Comparison of ENCODE assay signal across 15 mouse cellular contexts in the genomic region with DNA sequence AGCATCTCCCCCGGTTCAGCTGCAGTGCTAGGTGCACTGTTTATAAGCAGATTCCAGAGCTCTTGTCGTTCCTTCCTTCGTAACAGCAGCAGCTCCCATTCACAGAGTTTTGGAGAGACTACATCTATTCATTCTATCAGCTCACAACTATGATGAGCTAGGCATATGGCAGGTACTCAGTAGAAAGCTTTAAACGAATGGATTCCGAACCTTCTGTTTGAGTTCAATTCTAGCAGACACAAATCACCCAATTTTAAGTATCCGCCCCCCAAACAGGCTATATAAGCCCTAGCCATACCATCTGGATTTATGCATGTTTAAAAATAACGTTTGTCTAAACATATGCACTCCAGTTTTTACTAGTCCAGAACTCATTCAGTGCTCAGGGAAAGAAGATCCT.
"Had no signal": no experiment of that assay in that cellular context is flagged by ENCODE, and none has a peak within 500 bp of the region (broad histone marks: within the 10 kb centered on the region; RNA-seq: fewer than 3 reads in every experiment).

No protein-coding gene starts in this region.

- DNase-seq: liver, postnatal 0 days; lung, adult 2 months; lung, postnatal 14 days; lung, postnatal 36 days; thymus, adult 2 months; thymus, postnatal 25 days; thymus, postnatal 4 days had no signal

- H3K4me3 ChIP-seq: lung, embryonic 15.5 days; megakaryocyte, embryonic 14.5 days; midbrain, embryonic 13.5 days; midbrain, embryonic 15.5 days; neural tube, embryonic 12.5 days; stomach, embryonic 15.5 days had no signal

- H3K27ac ChIP-seq: lung, embryonic 15.5 days; macrophage; midbrain, embryonic 13.5 days; midbrain, embryonic 15.5 days; neural tube, embryonic 12.5 days; stomach, embryonic 15.5 days; stomach, postnatal 0 days had no signal
